Mouse (Mus musculus) layer of hippocampus, postnatal 36 days (tissue): ENCODE data around the gene Arl5c. TPM values are rescaled to one million over a fixed set of nuclear protein-coding genes. Genes with fewer than 3 reads are reported as not detected.

Experiments
- DNase-seq, 2 experiments: peaks; one replicate each; pipeline ENCODE4 v3.0.0; 2022
- total RNA-seq, 2 experiments: library from RNA; stranded (reverse); gene quantifications; 2 replicates each; pipeline ENCODE4 v1.2.3; 2021

Arl5c gene
- total RNA-seq, 2 experiments from 2014 or later, result 1.0 to 1.1 TPM

DNA sequence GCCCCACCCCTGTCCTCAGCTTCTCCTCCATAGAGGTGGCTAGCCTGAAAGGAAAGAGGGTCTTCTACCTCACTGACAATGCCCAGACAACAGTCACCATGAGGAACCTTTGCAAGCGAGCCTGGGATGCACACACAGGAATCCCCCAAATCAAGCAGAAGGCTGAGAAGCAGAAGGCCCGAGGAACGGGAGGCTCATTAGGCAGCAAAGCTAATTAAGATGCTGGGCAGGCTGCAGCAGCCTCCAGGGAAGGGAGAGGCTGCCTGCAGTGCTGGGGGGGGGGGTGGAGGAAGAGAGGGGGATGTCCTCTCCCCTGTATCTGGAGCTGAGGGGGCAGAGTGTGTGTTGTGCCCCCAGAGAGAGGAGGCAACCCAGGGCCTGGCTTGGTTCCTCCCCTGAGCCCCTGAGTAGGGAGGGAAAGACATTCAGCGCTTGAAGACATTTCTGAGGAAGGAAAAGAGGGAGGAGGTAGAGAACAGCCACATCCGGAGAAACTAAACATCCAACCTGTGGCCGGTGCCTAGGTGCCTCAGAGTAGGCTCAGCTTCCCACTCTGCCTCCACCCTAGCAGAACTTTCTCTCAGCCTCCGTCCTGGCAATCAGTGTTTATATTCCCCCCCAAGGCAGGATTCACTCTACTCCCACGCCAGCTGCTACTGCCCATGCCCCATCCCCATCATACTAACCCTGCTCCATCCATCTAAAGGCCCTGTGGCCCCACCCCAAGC lies 24.1 kb upstream of the Arl5c start:
- DNase-seq, result no peak

DNA sequence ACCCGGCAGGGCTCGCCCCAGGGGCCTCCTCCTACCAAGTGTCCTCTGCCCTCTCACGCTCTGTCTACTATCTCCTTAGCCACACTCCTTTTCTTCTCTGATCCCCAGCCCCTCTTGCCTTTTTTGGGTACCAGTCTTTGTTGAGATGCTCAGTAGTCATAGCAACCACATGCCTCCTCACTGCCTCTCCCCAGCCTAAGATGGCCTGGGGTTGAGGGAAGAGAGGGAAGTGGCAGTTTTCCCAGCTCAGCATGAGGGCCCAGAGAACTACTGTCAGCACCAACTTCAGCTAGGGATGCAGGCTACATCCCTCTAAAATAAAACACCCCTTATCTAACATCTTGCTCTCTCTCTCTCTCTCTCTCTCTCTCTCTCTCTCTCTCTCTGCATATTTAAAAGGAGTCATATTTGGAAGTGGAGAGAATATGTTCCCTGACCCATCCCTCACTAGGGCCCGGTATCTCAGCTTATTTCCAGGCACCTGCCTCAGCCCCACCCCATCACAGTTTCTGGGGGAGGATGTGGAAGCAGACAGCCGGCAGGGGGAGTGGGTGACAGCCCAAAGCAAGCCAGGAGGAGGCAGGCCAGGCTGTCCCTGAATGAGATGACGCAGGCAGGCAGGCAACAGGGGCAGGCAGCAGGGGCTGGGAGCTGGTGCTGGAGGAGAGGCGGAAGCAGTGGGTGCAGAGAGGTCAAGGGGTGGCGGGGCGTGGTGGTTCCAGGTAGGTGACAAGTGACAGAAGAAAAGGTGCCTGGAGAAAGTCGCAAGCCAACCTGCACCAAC lies 23.1 kb upstream of the Arl5c start:
- DNase-seq, result peak in 1 of 2 experiments; percentile 80

DNA sequence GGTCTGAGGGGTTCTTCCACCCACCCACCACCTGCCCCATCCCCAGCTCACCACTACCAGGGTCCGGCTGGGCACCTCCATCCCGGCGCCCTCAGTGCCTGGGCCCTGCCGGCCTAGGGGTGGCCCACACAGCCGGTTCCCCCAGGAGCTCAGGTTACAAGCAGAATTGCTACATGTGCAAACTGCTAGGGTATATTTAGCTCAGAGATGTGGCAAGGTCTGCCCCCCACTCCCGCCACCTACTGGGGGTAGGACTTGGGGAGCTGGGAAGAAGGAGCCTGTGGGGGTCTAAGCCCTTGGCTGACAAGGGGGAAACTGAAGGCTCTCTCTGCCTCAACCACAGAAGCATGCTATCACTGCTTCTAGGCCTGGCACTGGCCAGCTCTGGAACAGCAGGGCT lies 22.2 kb upstream of the Arl5c start:
- no peak for DNase-seq

DNA sequence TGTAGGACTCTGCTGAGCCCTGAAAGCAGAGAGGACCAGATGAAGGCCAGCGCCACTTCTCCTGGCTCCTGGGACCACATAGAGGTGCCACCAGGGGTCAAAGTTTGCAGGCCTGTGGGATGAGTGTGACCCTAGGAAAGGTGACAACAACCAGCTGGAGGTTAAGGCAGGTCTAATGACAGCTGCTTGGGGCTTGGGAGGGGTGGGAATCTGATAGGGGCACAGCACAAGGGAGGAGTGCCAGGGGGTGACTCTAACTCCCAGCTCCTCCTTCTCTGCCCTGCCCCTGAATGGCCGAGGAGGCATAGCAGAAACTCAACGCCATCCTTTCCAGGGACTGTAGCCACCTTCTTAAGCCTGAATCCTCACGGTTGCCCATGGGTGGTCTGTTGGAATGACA lies 20.8 kb upstream of the Arl5c start:
- no peak for DNase-seq

DNA sequence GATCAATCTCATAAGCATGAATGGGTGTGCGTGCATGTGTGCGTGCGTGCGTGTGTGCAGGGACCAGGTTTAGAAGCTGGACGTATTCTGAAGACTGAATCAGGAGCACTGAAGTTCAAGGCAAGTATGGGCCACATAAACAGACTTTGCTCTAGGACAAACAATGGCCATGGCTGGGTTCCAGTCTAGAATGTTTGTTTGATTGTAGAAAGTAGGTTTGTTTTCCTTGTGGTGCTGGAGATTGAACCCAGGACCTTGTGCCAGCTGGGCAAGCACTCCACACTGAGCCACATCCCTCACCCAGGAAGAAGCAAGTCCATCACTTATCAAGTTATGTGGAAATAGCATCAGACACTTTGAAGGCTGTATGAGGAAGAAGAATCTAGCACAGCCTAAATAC lies 20.2 kb upstream of the Arl5c start:
- no peak for DNase-seq

DNA sequence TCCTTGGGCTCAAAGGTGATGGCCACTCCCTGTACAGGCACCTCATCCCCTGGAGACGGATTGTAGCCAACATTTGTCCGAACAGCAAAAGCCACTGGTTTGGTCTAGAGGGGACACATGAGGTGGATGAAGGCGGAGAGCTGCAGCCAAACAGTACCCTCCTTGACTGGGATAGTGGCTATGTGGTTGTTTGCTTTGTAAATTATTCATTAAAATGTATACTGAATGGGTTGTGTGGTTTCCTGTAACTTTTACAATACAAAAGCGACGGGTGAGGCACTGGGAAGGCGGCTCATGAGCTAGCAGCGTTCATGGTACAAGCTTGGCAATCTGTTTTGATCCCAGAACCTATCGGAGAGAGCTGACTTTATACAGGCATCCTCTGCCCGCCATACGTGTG lies 16.9 kb upstream of the Arl5c start:
- no peak for DNase-seq

DNA sequence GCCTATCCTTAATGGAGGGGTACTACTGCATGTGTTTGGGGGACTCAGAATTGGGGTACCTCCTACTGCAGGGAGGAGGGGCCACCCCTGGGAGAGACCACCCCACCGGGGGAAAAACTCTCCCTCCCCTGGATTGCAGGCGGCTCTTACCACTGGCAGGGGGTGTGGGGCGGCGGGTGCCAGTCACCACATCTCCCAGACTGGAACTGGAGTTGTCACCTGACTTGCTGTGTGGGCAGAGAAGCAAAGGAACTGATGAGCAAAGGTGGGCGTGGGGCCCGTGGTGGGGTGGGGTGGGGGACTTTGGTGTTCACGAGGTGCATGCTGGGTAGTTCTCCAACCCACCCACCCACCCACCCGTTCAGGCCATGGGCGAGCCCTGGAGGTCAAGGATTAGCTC lies 15.7 kb upstream of the Arl5c start:
- no peak for DNase-seq

DNA sequence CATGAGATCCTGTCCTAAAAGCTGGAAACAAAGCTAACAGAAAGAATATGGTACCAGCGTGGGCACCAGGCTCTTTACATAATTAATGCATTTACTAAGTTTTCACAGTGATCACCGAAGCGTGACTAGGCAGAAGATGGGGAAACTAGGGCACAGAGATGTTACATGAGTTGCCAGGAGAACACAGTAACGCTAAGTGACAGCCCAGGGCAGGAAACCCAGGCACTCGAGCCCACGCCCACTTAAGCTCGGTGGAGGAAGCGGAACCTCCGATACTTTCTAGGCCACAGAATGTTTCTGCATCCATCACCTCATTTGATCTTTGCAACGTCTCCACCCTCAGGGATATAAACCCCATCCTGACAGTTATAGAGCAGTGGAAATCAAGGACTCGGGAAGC lies 12.1 kb upstream of the Arl5c start:
- no peak for DNase-seq

DNA sequence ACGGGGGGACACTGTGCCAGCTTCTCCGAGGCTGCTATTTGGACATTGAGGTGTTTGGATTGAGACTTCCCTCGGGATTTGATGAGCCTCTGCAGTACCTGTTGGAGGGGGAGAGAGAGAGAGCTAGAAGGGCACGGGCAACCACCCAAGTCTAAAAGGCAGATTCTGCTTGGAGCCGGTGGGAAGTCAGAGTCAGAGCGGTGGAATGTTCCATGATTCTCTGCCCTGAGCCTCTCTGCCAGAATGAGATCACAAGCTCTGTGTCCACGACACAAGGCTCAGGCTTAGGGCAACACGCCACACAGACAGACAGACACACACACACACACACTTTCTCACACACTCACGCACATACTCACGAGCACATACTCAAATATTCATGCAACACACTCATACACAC lies 9.7 kb upstream of the Arl5c start:
- no peak for DNase-seq

DNA sequence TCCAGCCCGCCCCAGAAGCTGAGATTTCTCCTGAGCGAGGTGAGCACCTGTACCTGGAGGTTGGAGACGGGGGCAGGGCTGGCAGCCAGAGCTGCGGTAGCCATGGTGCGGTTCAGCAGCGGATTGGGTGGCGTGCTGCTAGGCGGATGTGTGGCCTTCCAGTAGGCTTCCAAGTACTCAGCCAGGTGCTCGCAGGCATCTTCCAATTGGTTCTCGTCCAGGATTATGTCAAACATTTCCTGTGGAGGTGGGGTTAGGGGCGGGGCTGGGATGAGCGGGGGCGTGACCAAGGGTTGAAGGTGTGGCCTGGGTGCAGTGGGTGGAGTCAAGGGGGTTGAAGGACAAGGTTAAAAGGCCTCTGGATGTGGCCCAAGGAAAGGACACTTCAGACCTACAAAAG lies 9.1 kb upstream of the Arl5c start:
- DNase-seq, result no peak

DNA sequence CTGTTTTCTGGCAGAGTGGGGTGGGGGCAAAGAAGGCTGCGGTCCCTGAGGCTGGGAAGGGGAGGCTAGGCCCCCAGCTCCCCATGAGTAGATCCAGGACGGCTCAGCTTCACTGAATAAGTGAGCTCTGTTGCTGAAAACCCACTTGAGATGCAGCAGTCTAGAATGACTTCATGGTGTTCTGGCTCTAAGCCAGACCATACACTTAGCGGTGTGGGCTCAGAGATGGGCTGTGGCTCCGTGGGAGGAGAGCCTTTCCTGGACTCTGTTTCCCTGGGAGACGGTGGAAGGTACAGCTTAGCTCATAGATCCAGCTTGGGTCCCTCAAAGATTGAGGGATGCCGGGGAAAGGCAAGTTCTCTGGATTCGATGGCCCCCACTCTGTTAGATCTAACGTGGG lies 8.2 kb upstream of the Arl5c start:
- DNase-seq, result no peak

DNA sequence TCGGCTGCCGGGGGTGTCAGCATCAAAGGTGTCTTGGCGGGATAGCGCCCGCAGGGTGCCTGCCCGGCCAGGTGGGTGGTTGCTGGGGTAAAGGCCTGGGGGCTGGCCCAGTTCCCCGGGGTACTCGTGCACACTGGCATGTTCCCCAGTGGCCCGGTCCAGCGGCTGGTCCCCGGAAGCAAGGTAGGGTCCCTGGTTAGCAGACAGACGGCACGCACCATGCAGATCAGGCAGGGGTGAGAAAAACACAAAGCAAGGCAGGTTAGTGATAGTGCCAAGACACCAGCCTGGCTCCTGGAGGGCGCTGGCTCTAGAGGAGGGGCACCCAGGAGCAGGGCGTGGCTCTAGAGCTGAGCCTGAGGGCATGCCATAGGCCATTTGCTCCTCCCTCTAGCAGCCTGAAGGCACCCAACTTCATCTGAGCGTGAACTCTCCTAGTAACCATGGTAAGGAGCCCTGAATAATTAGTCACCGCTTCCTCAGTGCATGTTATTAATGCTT lies 7.2 kb upstream of the Arl5c start:
- no peak for DNase-seq

DNA sequence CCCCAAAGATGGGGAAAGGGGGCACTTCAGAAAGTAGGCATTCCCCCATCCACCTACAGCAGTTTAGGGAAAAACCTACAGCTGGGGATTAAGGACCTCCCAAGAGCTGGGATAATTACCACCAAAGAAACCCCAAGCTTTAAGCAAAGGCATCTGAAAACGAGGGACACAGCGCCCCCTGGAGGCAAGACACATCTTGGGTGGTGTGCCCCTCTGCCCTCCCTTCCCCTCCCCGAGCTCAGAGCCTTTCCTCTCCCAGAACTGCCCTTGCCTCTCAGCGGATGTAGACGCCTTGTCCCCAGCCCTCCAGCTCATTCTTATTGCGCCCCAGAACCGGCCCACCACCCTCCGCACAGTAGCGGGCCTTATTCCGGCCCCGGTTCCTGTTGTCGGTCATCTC lies 6.6 kb upstream of the Arl5c start:
- DNase-seq, result no peak

DNA sequence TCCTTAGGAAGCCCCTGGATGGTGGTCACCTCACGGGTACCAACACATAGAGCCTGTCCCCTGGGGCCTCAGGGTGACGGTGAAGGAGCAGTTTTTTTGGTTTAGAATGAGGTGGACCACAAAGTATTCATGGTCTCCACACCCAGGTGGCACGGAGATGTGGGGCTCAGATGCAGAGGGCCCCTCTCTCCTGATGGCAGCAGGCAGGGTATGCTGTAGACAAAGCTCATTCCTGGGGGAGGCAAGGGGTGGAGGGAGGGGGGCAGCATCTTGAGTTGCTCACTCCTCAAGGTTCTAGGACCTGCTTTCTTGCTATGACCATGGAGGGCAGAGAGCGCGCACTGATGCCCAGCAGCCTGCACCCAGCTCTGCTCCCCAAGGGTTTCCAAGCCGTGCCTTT lies 6.0 kb upstream of the Arl5c start:
- DNase-seq, result no peak

DNA sequence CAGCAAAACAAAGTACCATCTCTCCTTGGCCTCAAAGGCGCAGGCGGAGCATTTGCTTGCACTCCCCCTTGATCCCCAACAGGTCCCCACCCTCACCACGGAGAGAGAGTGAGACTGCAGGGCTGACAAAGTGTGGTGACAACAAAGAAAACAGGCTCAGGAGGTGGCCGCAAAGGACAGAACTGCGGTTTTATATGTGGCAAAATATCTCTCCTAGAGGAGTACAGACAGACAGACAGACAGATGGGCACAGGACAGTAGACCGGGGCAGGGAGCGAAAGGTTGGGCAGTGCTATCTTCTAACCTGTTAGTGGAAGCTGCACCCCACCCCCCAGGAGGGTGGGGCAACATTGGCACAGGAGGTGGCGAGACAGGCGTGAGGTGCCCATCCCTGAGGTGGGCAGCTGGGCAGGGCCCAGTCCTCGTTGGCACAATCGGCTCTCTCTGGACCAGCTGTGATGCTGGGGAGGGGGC lies 5.4 kb upstream of the Arl5c start:
- DNase-seq, result no peak

DNA sequence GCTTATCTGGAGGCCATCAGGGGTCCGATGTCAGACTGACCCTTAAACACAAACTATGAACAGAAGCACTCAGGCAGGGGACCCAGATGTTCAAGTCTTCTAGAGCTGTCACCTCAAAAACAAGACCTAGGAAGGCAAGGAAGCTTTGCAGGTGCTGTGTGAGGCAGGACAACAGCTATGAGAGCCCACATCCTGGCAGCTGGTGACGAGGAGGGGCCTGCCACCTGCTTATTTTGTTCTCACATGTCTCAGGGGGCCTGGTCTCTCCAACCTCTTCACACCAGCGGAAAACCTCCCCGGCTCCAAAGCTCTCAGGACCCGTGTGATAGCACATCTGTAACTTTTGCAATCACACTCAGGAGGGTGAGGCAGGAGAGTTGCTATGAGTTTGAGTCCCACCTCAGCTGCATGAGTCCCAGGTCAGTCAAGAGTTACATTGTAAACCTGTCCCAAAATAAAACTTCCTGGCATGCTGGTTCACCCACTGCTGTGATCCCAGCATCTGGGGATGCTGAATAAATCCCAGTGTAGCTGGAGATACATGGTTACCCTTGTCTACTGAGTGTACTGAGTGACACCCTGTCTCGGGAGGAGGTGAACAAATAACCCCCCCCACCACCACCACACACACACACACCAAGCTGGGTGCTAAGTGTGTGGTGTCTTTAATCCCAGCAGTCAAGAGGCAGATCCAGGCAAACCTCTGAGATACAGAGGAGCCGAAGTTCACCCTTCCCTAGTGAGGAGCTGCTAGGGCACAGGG lies 4.6 kb upstream of the Arl5c start:
- DNase-seq, result no peak

DNA sequence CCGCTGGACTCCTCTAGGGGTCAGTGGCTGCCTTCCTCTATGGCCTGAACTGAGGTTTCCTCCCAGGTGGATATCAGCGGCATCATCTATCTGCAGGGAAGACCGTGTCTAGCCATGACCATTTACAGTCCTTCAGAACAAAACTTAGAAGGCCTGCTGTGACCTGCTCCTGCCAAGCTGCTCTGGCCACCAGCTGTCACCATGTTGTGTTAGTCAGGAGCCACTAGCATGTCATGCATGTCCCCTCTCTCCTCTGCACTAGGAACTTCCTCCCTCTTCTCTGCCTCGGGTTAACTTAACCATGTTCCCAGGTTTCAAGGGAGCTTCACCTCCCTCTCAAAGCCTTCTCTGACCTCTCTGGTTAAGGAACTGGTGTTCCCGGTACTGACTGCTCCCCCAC lies 3.8 kb upstream of the Arl5c start:
- DNase-seq, result no peak

DNA sequence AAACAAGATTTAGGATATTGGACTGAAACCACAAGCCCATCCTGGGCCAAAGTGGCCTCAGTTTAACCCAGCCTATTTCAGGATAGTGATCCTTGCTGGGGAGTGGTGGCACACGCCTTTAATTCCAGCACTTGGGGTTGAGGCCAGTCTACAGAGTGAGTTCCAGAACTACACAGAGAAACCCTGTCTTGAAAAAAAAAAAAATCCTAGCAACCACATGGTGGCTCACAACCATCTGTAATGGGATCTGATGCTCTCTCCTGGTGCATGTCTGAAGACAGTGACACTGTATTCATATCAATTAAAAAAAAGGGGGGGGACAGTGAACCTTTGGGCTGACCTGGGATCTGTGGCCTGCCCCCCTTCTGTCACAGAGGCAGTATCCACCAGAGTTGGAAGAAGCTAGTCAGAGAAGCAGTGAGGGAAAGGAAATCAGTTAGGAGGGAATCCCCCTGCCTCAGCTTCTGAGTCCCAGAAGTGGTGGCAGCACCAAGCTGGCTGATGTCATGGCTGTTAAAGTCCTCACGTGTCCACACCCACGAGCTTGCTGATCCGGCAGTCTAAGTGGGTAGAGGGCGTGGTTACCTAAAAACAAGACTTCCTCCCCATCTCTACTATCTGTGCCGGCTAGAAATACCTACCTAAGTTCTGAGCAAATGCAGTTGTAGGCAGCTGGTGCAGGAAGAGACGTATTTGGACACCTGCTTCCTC lies 3.1 kb upstream of the Arl5c start:
- no peak for DNase-seq

DNA sequence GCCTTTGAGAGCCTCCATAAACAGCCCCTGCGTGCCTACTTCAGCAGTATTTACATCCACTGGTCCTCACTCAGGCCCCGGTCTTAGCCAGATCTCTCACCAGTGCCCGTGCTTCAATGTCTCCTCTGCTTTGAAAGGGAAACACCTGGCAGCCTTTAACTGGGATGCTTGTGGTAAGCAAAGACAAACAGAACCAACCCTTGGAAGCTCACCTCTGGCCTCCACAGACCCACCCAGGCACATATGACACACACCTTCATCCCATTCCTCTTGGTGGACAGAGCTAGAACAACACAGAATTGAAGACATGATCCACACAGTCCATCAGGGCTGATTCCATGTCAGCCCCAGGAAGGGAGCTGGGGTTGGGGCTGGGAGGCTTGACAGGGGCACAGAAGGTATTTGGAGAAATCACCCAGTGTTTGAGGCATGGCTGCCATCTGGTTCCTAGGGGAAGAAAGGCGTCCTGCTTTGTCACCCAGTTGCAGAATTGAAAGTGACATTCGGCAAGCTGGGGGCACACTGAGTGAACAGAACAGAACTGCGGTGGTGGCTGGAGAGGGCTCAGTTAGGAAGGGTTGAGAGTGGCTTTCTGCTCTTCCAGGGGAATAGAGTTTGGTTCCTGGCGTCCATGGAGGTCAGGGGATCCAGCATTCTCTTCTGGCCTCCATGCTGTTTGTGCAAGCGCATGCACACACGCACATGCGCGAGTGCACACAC lies 2.3 kb upstream of the Arl5c start:
- DNase-seq, result no peak

DNA sequence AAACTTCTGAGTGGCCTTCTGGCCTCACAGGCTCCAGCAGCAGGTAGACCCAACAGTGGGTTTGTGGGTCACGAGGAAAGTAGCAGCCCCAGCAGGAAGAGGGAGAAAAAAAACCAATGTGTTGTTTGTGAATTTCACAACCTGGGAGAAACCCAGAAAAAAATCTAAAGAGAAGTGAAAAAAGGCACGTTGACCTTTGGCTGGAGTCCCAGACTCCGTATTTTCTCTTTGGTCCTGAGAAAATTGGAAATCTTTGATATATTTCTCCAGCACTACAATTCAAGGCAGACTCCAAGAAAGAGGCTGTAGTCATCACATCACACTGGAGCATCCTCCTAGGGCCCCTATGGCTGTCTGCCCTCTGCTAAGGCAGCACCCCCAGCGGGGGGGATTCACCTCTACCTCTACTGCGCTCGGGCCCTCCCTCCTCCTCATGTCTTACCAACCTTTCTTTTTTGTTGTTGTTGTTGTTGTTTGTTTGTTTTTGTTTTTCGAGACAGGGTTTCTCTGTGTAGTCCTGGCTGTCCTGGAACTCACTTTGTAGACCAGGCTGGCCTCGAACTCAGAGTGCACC lies 1.5 kb upstream of the Arl5c start:
- no peak for DNase-seq

DNA sequence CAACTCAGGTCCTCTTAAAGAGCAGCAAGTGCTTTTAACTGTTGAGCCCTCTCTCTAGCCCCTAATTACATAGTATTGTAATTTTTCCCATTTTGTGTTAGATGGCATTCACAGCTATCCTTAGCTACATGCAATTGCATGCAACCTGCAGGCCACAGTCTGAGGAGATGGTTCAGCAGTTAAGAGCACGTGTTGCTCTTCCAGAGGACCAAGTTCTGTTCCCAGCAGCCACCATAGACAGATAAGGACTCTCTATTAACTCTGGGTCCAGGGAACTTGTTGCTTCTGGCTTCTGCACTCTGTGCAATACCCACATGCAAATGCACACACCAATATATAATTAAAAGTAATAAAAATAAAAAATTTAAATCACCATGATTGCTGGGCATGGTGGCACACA lies 710 bp upstream of the Arl5c start:
- DNase-seq, result no peak
